Mouse (Mus musculus) c-Kit-positive CD71-positive TER-119-positive erythroid progenitor cells, embryonic 14.5 days (primary cell): ENCODE measurements at regions not wholly inside any gene's neighbourhood (a gene's known extent, or its start where the extent isn't known, plus 50 kb on each side); places are given as distances from the start of the nearest gene placed in this dataset.

ENCODE experiments used
- DNase-seq: peaks from one replicate; pipeline ENCODE4 v3.0.0-alpha.2; 2013; ENCODE audit warnings: low spot score

- no peak for DNase-seq
These were observed 91.6 kb downstream of the Nuf2 start for GRCm38 (mm10) chr1:169439621-169440020.

GRCm38 (mm10) chr1:169438006-169438405, 93.3 kb downstream of the Nuf2 start:
- no peak for DNase-seq

DNA sequence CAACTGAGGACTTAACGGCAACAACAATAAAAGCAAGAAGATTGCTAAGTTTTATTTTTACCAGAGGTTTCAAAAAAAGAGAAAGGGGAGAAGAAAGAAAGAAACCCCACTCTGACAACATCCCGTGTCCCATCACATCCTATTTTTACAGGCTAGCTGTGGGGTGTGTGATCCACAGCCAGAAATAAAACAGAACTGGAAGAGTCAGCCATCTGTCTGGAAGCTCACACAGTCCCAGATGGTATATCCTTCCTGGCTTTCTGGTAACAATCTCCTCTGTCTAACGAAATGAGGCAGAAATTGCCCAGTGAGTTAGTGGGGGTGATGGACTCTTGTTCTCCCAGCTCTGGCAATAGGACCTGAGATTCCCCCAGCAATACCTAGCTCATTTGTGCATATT, 108.9 kb downstream of the Nuf2 start:
- DNase-seq = no peak

DNA sequence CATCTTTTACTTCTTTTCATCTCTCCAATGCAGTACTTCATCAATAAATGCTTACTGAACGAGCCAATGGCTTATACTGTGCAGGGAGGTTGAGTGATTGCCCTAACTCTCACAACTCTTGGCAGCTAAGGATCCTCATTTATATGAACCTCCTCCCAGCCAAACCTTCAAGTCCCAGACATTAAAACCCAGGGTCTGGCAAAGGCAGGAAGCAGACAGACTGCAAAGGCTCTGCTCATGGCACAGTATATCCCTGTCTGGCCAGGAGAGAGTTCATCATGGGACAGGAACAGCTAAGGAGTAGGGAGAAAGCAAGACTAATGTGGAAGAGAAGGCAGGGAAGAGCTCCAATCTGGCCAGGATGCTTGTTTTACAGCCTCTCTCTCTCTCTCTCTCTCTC, 109.6 kb downstream of the Nuf2 start:
- DNase-seq = no peak

GRCm38 (mm10) chr1:169418665-169419045, 112.6 kb downstream of the Nuf2 start:
- DNase-seq = no peak

DNA sequence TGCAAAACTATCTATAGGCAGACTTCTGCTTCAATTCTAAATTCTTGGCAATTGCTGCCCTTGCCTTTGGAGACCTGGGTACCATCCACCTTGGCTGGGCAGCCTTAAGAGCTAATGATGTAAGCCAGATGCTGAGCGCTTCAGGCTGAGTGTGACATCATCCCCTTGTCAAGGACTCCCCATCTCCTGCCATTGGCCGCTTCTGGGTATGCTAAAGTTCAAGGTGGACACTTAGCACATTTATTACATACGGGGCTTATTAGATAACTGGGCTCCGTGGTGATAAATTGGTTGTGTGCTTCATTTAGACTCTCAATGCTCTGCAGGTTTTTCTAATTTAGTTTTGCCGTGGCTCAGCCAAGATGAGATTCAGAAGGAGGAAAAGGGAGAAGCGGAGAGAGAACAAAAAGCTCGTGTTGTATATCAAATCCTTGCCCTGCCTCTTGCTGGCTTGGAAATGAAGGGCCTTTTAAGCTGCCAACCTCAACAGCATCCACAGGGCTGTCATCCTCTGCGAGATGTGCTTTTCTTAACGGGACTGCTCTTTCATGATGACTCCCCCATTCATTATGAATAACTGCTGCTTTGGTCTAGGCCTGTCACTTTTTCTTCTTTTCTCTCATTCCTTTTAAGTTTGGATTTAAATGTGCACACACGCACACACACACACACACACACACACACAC, 113.1 kb downstream of the Nuf2 start:
- DNase-seq = no peak

DNA sequence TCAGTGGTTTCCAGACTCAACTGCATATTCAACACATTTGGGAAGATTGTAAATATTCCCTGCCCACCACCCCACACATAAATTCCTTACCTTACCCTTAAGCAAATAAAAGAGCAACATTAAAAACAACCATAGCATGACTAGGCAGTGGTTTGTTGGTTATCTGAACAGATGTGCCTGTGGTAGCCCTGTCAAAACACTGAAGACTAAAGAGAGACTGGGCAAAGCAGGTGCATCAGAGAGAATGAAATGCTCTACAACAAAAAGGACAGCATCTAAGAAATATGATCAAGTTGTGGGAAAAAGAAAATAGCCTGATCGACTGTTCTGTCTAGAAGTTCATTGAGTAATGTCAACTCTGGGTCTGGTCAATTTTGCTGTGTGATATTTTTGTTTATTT, 114.6 kb downstream of the Nuf2 start:
- no peak for DNase-seq

DNA sequence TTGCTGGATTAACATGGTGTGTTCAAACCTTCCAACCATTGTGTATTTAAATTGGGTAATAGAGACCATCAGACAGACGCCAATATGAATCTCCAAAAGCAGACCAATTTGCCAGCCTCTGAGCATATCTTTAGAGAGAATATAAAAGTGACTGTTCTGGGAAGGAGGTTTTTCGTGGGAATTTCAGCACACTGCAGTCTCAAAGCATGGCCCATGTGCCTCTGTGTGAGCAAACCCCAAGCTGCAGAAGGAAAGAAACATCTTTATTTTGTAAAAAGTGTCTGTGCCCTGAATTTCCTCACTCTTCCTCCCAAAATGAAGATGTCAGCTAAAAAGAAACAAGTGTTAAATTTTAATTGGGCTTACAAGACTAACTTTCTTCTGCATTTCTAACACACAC, 123.1 kb downstream of the Nuf2 start:
- no peak for DNase-seq

- DNase-seq = no peak
These were observed 130.4 kb downstream of the Nuf2 start for GRCm38 (mm10) chr1:169400841-169401240.

DNA sequence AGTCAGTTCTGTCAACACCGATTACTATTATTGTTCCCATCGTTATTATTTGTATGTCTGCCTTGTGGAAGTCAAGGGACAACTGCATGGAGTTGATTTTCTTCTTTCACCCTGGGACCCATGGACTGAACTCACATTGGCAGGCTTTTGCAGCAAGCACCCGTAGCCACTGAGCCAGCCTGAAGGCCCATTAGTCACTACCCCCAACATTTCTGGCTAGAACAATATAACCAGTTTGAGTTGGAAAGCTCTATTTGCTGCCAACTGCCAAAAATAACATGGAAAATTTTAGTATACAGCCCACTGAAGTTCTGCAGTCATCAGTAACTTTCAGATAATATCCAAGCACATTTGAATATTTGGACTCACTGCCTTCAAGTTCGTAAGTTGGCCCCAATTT, 133.9 kb downstream of the Nuf2 start:
- DNase-seq = no peak

- no peak for DNase-seq
These were observed 144.2 kb downstream of the Nuf2 start for GRCm38 (mm10) chr1:169387056-169387455.

DNA sequence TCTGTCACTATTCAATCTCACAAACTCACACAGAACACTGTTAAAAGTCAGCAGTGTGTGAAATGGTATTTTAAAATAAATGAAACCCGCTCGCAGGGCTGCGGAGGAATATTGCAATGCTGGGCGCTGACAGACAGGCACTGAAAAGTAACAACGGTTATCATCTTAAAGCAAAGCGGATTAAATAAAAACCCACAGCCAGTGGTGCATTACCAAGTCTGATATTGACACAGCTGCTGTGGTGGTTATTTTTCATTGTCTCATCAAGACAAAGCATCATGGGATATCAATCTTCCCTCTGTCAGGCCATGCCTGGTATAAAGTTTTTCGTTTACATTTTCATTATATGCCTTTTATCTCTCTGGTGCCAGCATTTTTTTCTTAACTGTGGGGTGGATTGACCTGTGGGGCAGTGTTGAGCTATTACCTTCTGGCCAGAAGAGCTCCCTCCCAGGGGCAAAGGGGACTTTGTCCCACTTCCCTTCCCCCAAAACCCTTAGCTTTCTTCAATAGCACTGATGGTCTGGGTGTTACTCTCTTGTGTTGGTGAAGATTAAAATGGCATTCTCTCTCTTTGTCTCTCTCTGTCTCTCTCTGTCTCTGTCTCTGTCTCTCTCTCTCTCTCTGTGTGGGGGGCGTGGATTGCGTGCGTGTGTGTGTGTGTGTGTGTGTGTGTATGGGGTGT, 145.4 kb downstream of the Nuf2 start:
- no peak for DNase-seq

GRCm38 (mm10) chr1:169374686-169375085, 156.6 kb downstream of the Nuf2 start:
- DNase-seq = no peak

DNA sequence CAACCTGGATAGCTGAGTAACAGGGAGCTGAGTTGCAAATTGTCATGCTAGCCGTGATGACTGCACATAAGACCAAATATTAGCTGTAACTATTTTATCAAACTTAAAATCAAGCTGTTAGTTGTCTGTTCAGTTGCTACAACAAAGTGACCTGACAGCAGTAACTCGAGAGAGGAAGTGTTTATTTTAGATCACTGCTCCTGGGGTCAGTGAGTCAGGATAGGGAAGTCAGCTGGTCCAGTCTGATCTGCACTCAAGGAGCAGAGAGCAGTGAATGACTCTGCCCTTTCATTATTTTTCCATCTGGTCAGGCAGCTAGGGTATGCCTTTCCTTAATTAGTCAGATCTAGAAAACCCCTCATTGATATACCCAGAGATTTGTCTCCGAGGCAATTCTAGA, 162.5 kb downstream of the Nuf2 start:
- no peak for DNase-seq

DNA sequence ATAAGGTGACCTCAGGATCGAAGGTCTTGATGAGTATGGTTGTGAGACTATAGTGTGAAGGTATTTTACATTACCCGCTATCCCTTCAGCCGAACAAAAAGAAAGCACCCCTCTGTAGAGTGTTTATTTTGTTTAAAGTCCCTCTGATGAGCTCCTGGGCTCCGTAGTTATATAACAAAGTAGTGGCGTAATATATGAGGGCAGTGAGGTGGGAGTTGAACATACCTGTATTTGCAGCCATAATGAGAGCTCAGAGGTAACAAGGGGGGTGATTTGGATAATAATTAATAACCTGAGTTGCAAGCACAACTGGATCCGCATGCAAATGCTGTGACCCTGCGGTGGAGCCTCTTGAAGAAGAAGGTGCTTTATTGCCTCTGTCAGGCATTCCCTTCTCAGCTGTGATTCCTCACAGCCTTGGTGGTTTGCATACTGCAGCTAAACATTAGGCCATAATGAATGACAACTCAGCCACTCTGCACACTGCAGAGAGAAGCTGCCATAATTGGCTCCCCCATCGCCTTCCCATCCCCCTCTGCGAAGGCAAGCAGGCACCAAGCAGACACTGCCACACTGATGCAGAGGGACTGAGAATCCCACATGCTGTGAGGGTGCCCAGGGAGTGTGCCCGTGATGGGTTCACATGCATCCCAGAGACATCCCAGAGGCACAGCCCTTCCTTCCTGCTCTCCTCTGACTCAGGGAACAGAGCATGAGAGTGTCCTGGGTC, 163.3 kb downstream of the Nuf2 start:
- DNase-seq = no peak

GRCm38 (mm10) chr1:169367316-169367715, 163.9 kb downstream of the Nuf2 start:
- no peak for DNase-seq

DNA sequence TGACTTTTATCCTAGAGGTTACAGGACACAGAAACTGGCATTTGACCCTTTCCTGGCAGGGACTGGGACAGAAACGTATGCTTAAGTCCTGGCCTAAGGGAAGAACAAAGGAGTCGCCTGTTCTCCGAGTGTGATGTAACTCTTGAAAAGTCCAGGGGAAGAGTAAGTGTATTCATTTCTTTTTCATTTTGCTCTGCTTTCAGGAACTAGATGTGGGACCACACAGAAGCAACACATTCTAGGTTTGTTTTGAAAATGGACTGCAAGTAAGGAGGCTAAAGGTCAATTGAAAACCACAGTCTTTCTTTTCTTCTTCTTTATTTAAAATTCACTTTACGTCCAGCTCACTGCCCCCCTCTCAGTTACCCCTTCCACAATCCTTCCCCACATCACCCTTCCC, 168.7 kb downstream of the Nuf2 start:
- no peak for DNase-seq

DNA sequence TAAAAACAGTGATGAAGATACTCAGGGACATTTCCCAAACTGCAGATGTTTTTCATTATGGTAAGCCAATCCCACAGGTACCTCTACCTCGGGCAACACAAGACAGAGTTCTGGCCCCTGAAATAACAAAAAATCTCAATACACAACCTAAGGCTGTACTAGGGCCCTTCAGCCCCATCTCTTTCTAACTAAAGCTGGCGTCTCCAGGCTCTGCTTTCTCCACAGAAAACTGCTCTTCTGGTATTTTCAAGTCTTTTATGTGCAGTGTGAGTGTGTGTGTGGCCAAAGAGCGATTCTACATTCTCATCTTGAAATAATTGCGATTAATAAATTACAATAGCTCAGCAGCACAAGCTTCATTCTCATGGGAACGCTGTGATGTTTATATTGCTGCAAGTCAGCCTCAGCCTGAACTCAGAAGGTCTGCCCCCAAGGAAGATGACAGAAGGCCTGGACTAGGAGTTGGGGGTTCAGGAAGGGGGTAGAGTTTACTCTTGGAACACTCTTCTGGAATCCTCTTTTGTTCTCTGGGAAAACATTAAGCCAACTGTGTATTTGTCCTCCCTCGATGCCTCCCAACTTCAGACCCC, 173.5 kb downstream of the Nuf2 start:
- DNase-seq = no peak

DNA sequence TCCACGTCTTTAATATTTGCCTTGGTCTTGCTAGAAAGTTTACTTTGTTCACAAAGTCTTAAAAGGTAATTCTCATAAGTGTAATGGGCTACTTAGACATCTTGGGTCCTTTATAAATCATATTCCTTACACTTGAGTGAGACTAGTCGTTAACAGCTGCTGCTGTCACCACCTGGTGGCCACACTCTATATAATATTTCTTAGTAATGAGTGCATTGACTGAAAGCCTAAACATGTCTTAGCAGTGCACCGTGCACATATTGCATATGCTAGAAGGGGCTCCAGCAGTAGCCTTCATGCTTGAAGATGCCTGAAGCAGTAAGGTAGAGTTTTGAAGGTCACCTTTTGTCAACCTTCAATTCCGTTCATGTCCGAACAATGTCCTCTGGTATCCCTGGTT, 177.2 kb downstream of the Nuf2 start:
- DNase-seq = no peak

GRCm38 (mm10) chr1:169347692-169348091, 183.6 kb downstream of the Nuf2 start:
- DNase-seq = no peak

DNA sequence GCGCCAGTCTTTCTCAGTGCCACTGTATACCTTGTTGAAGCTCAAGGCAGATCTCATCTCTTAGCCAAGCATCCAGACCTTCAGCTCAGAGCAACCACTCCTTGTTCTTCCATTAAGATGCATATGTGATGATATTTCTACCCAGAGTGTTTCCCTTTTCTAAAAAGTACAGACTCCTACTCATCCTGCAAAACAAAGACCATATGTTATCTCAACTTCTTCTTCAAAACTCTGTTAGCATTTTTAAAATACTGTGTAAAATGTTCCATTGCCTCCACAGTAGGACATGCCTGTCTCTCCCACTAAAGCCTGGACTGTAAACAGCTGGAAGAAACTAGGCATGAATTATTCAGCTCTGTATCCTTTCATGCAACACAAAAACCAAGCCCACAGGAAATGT, 184.4 kb downstream of the Nuf2 start:
- no peak for DNase-seq

- DNase-seq = no peak
These were observed 190.1 kb downstream of the Nuf2 start for GRCm38 (mm10) chr1:169341131-169341530.

DNA sequence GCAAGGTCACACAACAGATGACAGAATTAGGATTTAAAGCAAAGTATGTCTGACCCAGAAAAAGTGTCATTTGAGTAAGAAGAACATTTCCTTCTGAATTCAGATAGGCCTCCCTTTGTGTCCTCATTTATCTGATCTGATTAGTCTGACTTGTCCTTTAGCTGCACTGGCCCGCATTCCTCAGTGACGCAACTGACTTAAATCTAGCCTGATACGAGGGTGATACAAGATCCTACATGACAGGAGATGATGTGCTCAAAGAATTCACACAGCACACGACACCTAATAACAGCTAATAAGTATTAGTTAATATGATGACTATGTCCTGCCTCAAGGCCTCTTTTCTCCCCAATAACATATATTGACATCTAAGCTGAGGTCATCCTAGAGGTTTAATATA, 192.8 kb downstream of the Nuf2 start:
- DNase-seq = no peak
